Mouse (Mus musculus): ENCODE results near the gene Rangap1. TPM values are rescaled to one million over a fixed set of nuclear protein-coding genes. Genes with fewer than 3 reads are reported as not detected.

Gene Rangap1
- polyA plus RNA-seq, 1 experiment: 150 TPM

DNA sequence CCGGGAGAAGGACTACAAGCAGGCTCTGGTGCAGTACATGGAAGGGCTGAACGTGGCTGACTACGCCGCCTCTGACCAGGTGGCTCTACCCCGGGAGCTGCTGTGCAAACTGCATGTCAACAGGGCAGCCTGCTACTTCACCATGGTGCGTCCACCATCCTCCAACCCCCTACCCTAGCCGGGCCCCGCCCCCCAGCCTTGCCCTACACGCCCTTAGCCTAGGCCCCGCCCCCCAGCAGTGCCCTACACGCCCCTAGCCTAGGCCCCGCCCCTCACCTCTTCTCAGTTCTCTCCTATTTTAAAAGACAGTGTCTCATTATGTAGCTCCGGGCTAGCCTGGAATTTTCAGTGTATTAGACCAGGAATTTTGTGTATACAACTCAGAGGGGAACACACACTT, 23.7 kb upstream of the Rangap1 start:
- TF ChIP-seq GATA1 (IDR thresholded peaks at IDR 0.05; ENCODE audit: borderline replicate concordance, low read length) (no peak), FLI1 (IDR thresholded peaks at IDR 0.05; ENCODE audit: low read length) (no peak)
- H3K36me3 ChIP-seq (replicated peaks; ENCODE audit: low read length): peaks cover 60% of the 10 kb centered on the region

DNA sequence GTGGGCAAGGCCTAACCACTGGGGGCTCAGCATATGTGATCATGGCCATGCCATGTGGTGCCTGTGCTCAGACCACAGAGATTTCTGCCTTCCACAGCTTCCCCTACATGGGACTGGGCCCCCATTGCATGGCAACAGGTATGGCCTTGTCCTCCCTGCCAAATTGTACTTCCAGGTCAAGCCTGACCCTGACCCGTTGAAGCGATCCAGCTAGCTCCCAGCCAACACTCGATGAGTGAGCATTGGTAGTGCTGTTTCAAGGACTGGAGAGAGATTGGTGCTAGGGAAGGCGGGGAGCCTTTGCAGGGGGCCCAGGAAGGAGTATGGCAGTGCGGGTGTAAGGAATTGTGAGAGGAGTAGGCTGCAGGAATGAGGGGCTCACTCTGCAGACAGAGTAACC, 21.1 kb upstream of the Rangap1 start:
- no peaks in the 10 kb centered on the region for H3K27me3 ChIP-seq (replicated peaks)
- peaks cover 51% of the 10 kb centered on the region for H3K36me3 ChIP-seq (replicated peaks; ENCODE audit: low read length)
- peaks cover 4% of the 10 kb centered on the region for H3K9me3 ChIP-seq
- TF ChIP-seq FLI1 (IDR thresholded peaks at IDR 0.05; ENCODE audit: low read length): no peak
- no peak for TF ChIP-seq GATA1 (IDR thresholded peaks at IDR 0.05; ENCODE audit: borderline replicate concordance, low read length)
- no peak overlapping the region for H3K4me3 ChIP-seq (replicated peaks)
- H3K4me1 ChIP-seq: peaks cover 49% of the 10 kb centered on the region

More for the DNA sequence above, 23.7 kb upstream of the Rangap1 start:
- Histone ChIP-seq H3K9me3 (no peaks in the 10 kb centered on the region), H3K4me1 (peaks cover 52% of the 10 kb centered on the region), H3K27me3 (replicated peaks) (no peaks in the 10 kb centered on the region), H3K4me3 (replicated peaks) (no peak overlapping the region)

DNA sequence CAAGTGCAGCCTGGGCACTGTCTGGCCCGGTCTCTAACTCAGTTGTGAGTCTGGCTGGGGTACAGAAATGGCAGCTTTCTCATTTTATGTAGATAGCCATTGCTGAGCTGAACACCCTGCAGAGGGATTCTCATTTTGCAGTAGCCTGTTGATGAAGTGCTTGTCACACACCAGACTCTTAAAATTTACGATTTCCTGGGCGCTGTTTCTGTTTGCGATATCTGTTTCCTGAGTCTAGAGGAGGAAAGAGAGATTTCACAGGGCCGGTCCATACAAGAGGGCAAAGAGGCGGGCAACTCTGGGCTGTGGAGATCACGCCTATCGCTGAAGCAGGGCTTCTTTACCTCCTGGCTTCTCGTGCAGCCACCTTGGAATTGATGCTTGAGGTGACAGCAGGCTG, 20.3 kb upstream of the Rangap1 start:
- H3K9me3 ChIP-seq: peaks cover 4% of the 10 kb centered on the region
- H3K36me3 ChIP-seq (replicated peaks; ENCODE audit: low read length): peaks cover 50% of the 10 kb centered on the region
- peak overlapping the region; percentile 42 for H3K4me3 ChIP-seq (replicated peaks)
- TF ChIP-seq FLI1 (IDR thresholded peaks at IDR 0.05; ENCODE audit: low read length) (no peak), GATA1 (IDR thresholded peaks at IDR 0.05; ENCODE audit: borderline replicate concordance, low read length) (no peak)
- peaks cover 48% of the 10 kb centered on the region for H3K4me1 ChIP-seq
- H3K27me3 ChIP-seq (replicated peaks): no peaks in the 10 kb centered on the region

DNA sequence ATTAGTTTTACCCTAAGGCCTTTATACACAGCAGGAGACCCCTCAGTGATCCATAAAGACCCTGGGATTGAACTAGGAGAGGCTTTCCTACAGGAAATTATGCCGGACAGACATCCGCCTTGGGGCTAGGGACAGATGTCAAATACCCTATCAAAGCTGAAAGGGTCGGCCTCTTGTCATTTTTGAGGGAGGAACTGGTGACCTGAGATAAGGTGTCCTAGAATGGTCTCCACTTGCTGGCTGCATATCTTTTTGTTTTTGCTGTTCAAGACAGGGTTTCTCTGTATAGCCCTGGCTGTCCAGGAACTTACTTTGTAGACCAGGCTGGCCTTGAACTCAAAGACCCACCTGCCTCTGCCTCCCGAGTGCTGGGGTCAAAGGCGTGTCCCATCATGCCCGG, 19.2 kb upstream of the Rangap1 start:
- Histone ChIP-seq H3K9me3 (peaks cover 4% of the 10 kb centered on the region), H3K4me3 (replicated peaks) (no peak overlapping the region), H3K36me3 (replicated peaks; ENCODE audit: low read length) (peaks cover 53% of the 10 kb centered on the region), H3K27me3 (replicated peaks) (no peaks in the 10 kb centered on the region), H3K4me1 (peaks cover 58% of the 10 kb centered on the region)
- TF ChIP-seq GATA1 (IDR thresholded peaks at IDR 0.05; ENCODE audit: borderline replicate concordance, low read length): no peak
- TF ChIP-seq FLI1 (IDR thresholded peaks at IDR 0.05; ENCODE audit: low read length): no peak

DNA sequence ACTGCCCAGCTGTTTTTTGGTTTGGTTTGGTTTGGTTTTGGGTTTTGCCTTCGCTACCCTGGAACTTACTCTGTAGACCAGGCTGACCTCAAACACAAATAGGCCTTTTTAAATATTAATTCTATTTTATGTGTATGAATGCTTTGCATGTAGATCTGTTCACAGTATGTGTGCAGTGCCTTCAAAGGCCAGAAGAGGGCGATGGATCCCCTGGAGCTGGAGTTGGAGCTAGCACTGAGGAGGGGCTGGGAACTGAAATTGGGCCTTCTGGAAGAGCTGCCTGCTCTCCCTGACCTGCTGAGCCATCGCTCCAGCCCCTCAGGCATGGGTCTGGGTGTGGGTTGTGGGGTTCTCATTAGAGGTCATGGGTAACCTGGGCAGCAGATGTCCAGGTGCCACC, 16.6 kb upstream of the Rangap1 start:
- H3K36me3 ChIP-seq (replicated peaks; ENCODE audit: low read length): peaks cover 36% of the 10 kb centered on the region
- H3K4me3 ChIP-seq (replicated peaks): no peak overlapping the region
- H3K4me1 ChIP-seq: peaks cover 62% of the 10 kb centered on the region
- H3K27me3 ChIP-seq (replicated peaks): no peaks in the 10 kb centered on the region
- TF ChIP-seq FLI1 (IDR thresholded peaks at IDR 0.05; ENCODE audit: low read length) (no peak), GATA1 (IDR thresholded peaks at IDR 0.05; ENCODE audit: borderline replicate concordance, low read length) (no peak)
- peaks cover 4% of the 10 kb centered on the region for H3K9me3 ChIP-seq

DNA sequence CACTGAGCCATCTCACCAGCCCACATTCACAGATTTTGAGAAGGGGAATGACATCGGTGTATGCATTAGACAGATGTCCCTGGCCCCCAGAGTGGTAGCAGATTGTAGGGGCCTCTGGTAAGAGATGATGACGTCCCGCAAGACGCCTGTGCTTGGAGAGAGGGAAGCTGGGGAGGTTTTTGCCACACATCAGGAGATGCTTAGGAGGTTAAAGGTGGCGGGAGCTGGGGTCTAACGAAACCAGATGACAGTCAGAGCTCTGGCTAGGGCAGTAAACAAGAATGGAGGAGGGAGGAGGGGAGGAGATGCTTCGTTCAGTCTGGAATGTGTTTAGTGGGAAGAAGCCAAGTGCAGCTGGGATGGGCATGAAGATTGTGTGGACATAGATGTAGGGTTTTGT, 16.1 kb upstream of the Rangap1 start:
- peaks cover 57% of the 10 kb centered on the region for H3K4me1 ChIP-seq
- H3K27me3 ChIP-seq (replicated peaks): no peaks in the 10 kb centered on the region
- peaks cover 36% of the 10 kb centered on the region for H3K36me3 ChIP-seq (replicated peaks; ENCODE audit: low read length)
- H3K9me3 ChIP-seq: peaks cover 4% of the 10 kb centered on the region
- no peak for TF ChIP-seq GATA1 (IDR thresholded peaks at IDR 0.05; ENCODE audit: borderline replicate concordance, low read length)
- no peak for TF ChIP-seq FLI1 (IDR thresholded peaks at IDR 0.05; ENCODE audit: low read length)
- no peak overlapping the region for H3K4me3 ChIP-seq (replicated peaks)

DNA sequence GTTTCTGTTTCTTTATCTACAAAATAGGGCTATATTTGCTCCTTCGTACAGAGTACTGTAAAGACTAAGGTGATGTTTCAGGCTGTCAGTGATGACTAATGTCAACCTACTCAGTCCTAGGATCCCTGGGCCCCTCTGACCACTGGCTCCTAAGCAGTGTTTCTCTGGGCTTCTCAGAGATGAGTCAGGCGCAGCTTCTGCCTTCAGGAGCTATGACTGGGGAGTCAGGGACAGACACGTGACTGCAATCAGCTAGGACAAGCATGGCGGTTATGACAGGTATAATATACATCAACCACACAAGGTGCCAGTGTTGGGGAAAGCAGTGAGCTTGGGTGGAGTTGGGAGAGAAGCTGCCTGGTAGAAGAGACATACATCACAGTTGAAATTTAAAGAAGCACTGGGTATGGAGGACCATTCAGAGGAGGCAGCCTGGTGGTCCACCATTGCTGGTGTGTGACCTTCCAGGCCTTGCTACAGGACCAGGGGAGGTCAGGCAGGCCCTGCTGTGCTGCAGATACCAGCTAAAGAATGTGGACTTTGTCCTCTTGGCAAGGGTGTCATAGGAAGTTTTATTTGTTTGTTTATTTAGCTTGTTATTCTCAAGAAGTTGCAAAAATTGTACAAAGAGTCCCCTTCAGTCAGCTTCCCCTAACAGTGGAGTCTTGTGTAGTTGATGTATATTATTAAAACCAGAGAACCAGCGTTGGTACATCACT, 15.2 kb upstream of the Rangap1 start:
- peaks cover 41% of the 10 kb centered on the region for H3K36me3 ChIP-seq (replicated peaks; ENCODE audit: low read length)
- no peaks in the 10 kb centered on the region for H3K27me3 ChIP-seq (replicated peaks)
- TF ChIP-seq FLI1 (IDR thresholded peaks at IDR 0.05; ENCODE audit: low read length): no peak
- no peak for TF ChIP-seq GATA1 (IDR thresholded peaks at IDR 0.05; ENCODE audit: borderline replicate concordance, low read length)

DNA sequence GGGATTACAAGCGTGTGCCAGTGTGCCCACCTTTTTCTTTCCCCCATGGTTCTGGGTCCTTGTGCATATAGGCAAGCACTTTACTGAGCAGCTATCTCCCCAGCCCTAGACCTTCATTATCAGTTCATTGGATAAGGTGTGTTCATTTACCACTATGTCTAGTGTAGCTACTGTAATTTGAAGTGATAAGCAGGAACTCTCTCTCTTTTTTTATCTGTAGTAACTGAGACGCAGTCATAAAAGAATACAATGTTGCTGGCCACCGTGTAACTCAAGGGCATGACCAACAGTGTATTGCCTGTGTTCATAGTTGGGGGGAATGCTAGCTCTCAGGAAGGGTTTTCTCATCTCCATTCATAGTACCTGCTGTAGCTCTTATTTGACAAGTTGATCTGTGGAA, 14.2 kb upstream of the Rangap1 start:
- Histone ChIP-seq H3K4me1 (peaks cover 46% of the 10 kb centered on the region), H3K36me3 (replicated peaks; ENCODE audit: low read length) (peaks cover 49% of the 10 kb centered on the region), H3K27me3 (replicated peaks) (no peaks in the 10 kb centered on the region), H3K9me3 (peaks cover 15% of the 10 kb centered on the region), H3K4me3 (replicated peaks) (no peak overlapping the region)
- TF ChIP-seq FLI1 (IDR thresholded peaks at IDR 0.05; ENCODE audit: low read length) (no peak), GATA1 (IDR thresholded peaks at IDR 0.05; ENCODE audit: borderline replicate concordance, low read length) (no peak)

More for the DNA sequence above, 15.2 kb upstream of the Rangap1 start:
- Histone ChIP-seq H3K4me1 (peaks cover 51% of the 10 kb centered on the region), H3K9me3 (peaks cover 9% of the 10 kb centered on the region), H3K4me3 (replicated peaks) (no peak overlapping the region)

DNA sequence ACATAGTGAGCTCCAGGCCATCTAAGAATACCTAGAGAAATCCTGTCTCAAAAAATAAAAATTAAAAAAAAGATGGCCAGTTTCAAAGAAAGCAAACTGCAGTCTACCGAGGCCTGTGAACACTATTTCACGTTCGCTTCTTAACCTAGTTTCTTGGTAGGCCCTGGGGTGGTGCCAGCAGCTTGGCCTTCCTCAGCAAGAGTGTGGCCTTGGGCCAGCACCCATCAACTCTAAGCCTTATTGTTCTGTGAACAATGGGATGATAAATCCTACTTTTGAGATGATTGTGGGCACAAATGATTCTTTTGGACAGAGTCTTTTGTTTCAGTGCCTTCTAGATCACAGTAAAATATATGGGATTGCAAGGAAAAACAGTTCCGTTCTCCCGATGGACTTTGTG, 13.4 kb upstream of the Rangap1 start:
- TF ChIP-seq GATA1 (IDR thresholded peaks at IDR 0.05; ENCODE audit: borderline replicate concordance, low read length): no peak
- TF ChIP-seq FLI1 (IDR thresholded peaks at IDR 0.05; ENCODE audit: low read length): no peak
- H3K27me3 ChIP-seq (replicated peaks): no peaks in the 10 kb centered on the region
- H3K4me3 ChIP-seq (replicated peaks): no peak overlapping the region
- H3K36me3 ChIP-seq (replicated peaks; ENCODE audit: low read length): peaks cover 57% of the 10 kb centered on the region
- peaks cover 15% of the 10 kb centered on the region for H3K9me3 ChIP-seq
- H3K4me1 ChIP-seq: peaks cover 43% of the 10 kb centered on the region

DNA sequence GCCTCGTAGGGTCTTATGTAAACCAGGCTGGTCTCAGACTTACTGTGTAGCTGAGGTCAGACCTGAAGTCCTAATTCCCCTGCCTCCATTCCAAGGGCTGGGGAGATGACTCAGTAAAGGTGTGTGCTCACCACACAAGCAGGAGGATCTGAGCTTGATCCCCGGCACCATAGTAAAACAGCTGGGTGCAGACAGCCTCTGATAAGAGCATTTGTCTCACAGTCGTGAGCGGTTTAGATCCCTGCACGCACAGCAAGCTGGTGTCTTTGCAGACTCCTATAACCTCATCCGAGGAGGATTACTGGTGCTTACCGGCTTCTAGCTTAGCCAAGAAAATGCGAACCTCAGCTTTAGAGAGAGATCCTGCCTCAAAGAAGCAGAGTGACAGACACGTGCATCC, 8.3 kb upstream of the Rangap1 start:
- TF ChIP-seq FLI1 (IDR thresholded peaks at IDR 0.05; ENCODE audit: low read length): no peak
- no peak for TF ChIP-seq GATA1 (IDR thresholded peaks at IDR 0.05; ENCODE audit: borderline replicate concordance, low read length)
- Histone ChIP-seq H3K4me1 (peaks cover 33% of the 10 kb centered on the region), H3K36me3 (replicated peaks; ENCODE audit: low read length) (peaks cover 40% of the 10 kb centered on the region), H3K27me3 (replicated peaks) (no peaks in the 10 kb centered on the region), H3K4me3 (replicated peaks) (no peak overlapping the region), H3K9me3 (peaks cover 11% of the 10 kb centered on the region)

Data from megakaryocyte, embryonic 14.5 days (primary cell).